8 mouse cellular contexts compared by ENCODE assay signal in the genomic region with DNA sequence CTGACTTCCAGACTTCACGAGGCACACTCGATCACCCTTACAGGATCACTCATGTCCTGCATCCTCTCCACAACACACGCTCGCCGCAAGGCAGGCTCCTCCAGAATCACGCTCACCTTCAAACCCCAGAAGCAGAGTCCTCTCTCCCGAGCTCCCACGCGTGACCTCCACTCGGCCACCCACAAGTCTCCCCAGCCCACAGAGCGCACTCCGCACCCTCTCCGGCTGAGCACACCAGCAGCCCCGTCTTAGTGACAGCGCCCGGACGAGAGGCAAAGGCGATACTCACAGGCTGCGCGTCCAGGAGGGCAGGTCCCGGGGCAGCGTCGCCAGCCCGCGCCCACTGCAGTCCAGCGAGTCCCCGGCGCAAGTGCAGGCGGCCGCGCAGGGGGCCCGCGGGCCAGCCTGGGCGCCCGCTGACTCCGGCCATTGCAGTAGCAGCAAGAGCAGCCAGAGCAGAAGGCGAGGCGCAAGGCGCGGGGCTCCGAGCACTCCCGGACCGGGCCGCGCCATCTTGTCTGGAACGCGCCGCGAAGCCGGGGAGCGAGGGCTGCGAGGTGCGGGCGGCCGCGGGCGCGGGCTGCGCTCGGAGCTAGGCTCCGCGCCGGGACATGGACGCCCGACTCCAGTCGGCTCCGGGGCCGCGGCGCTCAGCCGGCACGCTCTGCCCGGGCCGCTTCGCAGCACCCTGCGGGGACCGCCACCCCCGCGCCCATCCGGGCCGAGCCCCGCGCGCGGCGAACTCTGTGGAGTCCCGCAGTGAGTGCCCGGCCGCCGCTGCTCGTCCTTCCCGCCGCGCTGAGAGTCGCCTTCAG. TPM values are rescaled to one million over a fixed set of nuclear protein-coding genes. Genes with fewer than 3 reads are reported as not detected.
DNase-seq lines count a peak whose midpoint lies in the region; ATAC-seq and TF ChIP-seq lines count a peak whose summit lies in the region.

No protein-coding gene starts in this region.

- WGBS in heart, adult 2 months, result under 1% methylated on average over 89 of the region's 95 CpGs
- WGBS in forebrain, embryonic 13.5 days, result 1% methylated on average over 76 of the region's 95 CpGs
- under 1% methylated on average over 85 of the region's 95 CpGs for WGBS in hindbrain, embryonic 14.5 days
- under 1% methylated on average over 78 of the region's 95 CpGs for WGBS in limb, embryonic 14.5 days

- H3K9me3 ChIP-seq in forebrain, embryonic 13.5 days (replicated peaks), result no peaks in the 10 kb centered on the region
- H3K9me3 ChIP-seq in hindbrain, embryonic 14.5 days (ENCODE audit: control insufficient read depth, low read length), result no peaks in the 10 kb centered on the region
- no peaks in the 10 kb centered on the region for H3K9me3 ChIP-seq in limb, embryonic 14.5 days (ENCODE audit: control insufficient read depth, low read length)

- no peaks in the 10 kb centered on the region for H3K79me2 ChIP-seq in heart, adult 2 months (replicated peaks; ENCODE audit: control insufficient read depth, insufficient read depth, low read length)

- peak; percentile 57 for ATAC-seq in forebrain, embryonic 13.5 days
- ATAC-seq in hindbrain, embryonic 14.5 days (ENCODE audit: low FRiP score), result no peak; the same call in 1 of the 2 replicates
- peak; percentile 47 for ATAC-seq in limb, embryonic 14.5 days (ENCODE audit: low FRiP score, low read depth)

- TF ChIP-seq EP300 in heart, adult 2 months (IDR thresholded peaks at IDR 0.05; ENCODE audit: insufficient read depth, low read depth, low read length), result 0 out of 2 replicates have a peak, but pooled peaks have one; percentile 24

- peak in 1 of 2 experiments; percentile 68 for DNase-seq in heart, adult 2 months
- no peak for DNase-seq in heart, adult 8-10 months (ENCODE audit: low spot score)
- no peak for DNase-seq in hindbrain, embryonic 14.5 days (ENCODE audit: low spot score)
- no peak for DNase-seq in limb, embryonic 14.5 days (ENCODE audit: low spot score)
- DNase-seq in neural tube, embryonic 10.5 days (ENCODE audit: extremely low spot score, low spot score), result peak; percentile 74
- peak; percentile 54 for DNase-seq in thymus, postnatal 25 days

- intact Hi-C loops in heart, adult 2 months (cut with DNase I), result loop anchor here (2.0 to 5.0 kb wide), 2 partner anchors 52 to 79 kb away; no protein-coding TSS in a partner anchor

- peaks cover 3% of the 10 kb centered on the region; the same call in 1 of the 2 replicates for H3K36me3 ChIP-seq in heart, adult 2 months (ENCODE audit: control insufficient read depth, insufficient read depth, low read length)
- no peaks in the 10 kb centered on the region for H3K36me3 ChIP-seq in forebrain, embryonic 13.5 days (ENCODE audit: poor library complexity, severe bottlenecking)
- H3K36me3 ChIP-seq in hindbrain, embryonic 14.5 days (replicated peaks; ENCODE audit: control insufficient read depth, insufficient read depth), result no peaks in the 10 kb centered on the region
- H3K36me3 ChIP-seq in limb, embryonic 14.5 days (ENCODE audit: control insufficient read depth, insufficient read depth, low read length), result no peaks in the 10 kb centered on the region

- peak overlapping the region; percentile 96 for H3K4me2 ChIP-seq in forebrain, embryonic 13.5 days
- H3K4me2 ChIP-seq in hindbrain, embryonic 14.5 days (replicated peaks), result peak overlapping the region; percentile 96
- peak overlapping the region; percentile 78 for H3K4me2 ChIP-seq in limb, embryonic 14.5 days (replicated peaks; ENCODE audit: low read depth, low read length, severe bottlenecking)

- peaks cover 5% of the 10 kb centered on the region for H3K4me1 ChIP-seq in heart, adult 2 months (ENCODE audit: control insufficient read depth, insufficient read depth, low read length)
- no peaks in the 10 kb centered on the region for H3K4me1 ChIP-seq in bone marrow macrophage, adult 2 months (ENCODE audit: control insufficient read depth, insufficient read depth, low read length)
- peaks cover 61% of the 10 kb centered on the region for H3K4me1 ChIP-seq in forebrain, embryonic 13.5 days
- peaks cover 30% of the 10 kb centered on the region for H3K4me1 ChIP-seq in hindbrain, embryonic 14.5 days (replicated peaks; ENCODE audit: control insufficient read depth, insufficient read depth, low read length)
- peaks cover 49% of the 10 kb centered on the region for H3K4me1 ChIP-seq in limb, embryonic 14.5 days (ENCODE audit: control insufficient read depth, insufficient read depth, low read length)

- no peak for TF ChIP-seq POLR2A in heart, adult 2 months (IDR thresholded peaks at IDR 0.05; ENCODE audit: insufficient read depth, low read depth, low read length)
- no peak for TF ChIP-seq POLR2A in bone marrow macrophage, adult 2 months (IDR thresholded peaks at IDR 0.05; ENCODE audit: borderline replicate concordance, low read depth, low read length)
- no peak for TF ChIP-seq POLR2A in limb, embryonic 14.5 days (IDR thresholded peaks at IDR 0.05; ENCODE audit: borderline replicate concordance, extremely low read depth, insufficient read depth, insufficient read length)

- no peaks in the 10 kb centered on the region for H3K27me3 ChIP-seq in heart, adult 2 months (ENCODE audit: control insufficient read depth, insufficient read depth, low read length)
- H3K27me3 ChIP-seq in forebrain, embryonic 13.5 days, result 0 out of 2 replicates have a peak, but pooled peaks cover 3% of the 10 kb centered on the region
- peaks cover 4% of the 10 kb centered on the region; the same call in 1 of the 2 replicates for H3K27me3 ChIP-seq in hindbrain, embryonic 14.5 days (ENCODE audit: control insufficient read depth, insufficient read depth, low read length)
- H3K27me3 ChIP-seq in limb, embryonic 14.5 days (ENCODE audit: control insufficient read depth, insufficient read depth, low read length), result no peaks in the 10 kb centered on the region

- H3K27ac ChIP-seq in heart, adult 2 months, result peak overlapping the region; percentile 86
- no peak overlapping the region for H3K27ac ChIP-seq in bone marrow macrophage, adult 2 months (ENCODE audit: insufficient read depth, low read depth, low read length)
- H3K27ac ChIP-seq in forebrain, embryonic 13.5 days, result peak overlapping the region; percentile 87
- H3K27ac ChIP-seq in hindbrain, embryonic 14.5 days, result peak overlapping the region; percentile 89
- H3K27ac ChIP-seq in limb, embryonic 14.5 days (replicated peaks; ENCODE audit: low read depth, low read length), result peak overlapping the region; percentile 90

- peak overlapping the region; percentile 90 for H3K9ac ChIP-seq in heart, adult 2 months (ENCODE audit: low read depth, low read length)
- H3K9ac ChIP-seq in forebrain, embryonic 13.5 days, result peak overlapping the region; percentile 96
- peak overlapping the region; percentile 92 for H3K9ac ChIP-seq in hindbrain, embryonic 14.5 days
- H3K9ac ChIP-seq in limb, embryonic 14.5 days (ENCODE audit: low read depth, low read length, severe bottlenecking), result peak overlapping the region; percentile 90

- H3K4me3 ChIP-seq in heart, adult 2 months, result peak overlapping the region; percentile 86
- peak overlapping the region; percentile 69 for H3K4me3 ChIP-seq in bone marrow macrophage, adult 2 months (ENCODE audit: insufficient read depth, low read length)
- peak overlapping the region; percentile 97 for H3K4me3 ChIP-seq in forebrain, embryonic 13.5 days
- peak overlapping the region; percentile 94 for H3K4me3 ChIP-seq in hindbrain, embryonic 14.5 days (replicated peaks; ENCODE audit: low read length)
- H3K4me3 ChIP-seq in limb, embryonic 14.5 days (replicated peaks; ENCODE audit: low read length), result peak overlapping the region; percentile 89

- no peak for TF ChIP-seq CTCF in heart, adult 2 months (IDR thresholded peaks at IDR 0.05)
- no peak for TF ChIP-seq CTCF in bone marrow macrophage, adult 2 months (IDR thresholded peaks at IDR 0.05; ENCODE audit: low read depth, low read length)

RNA-seq across cellular contexts. Expression of a gene that starts 0.6 kb away (rescaled TPM):
- total RNA-seq in heart, adult 2 months (2021), result 10 to 100 TPM; 30.4 to 32.7 TPM
- polyA plus RNA-seq in heart, adult 2 months (2012; rRNA removed), result 23.3 and 35.5 TPM in 2 replicates
- total RNA-seq in heart, adult 8-10 months (2022), result 10 to 100 TPM; 27.0 to 36.3 (median 32.2) TPM
- polyA plus RNA-seq in bone marrow macrophage, adult 2 months (2012; ENCODE audit: insufficient read depth, insufficient read length, missing spikeins), result 0.32 and 0.44 TPM in 2 replicates
- polyA plus RNA-seq in forebrain, embryonic 13.5 days (2015; fragmentation: Nextera tagmentation; extraction: Ambion mirVana), result 6.4 and 7.6 TPM in 2 replicates
- 22.3 and 30.2 TPM in 2 replicates for polyA plus RNA-seq in hindbrain, embryonic 14.5 days (2014; fragmentation: Nextera tagmentation; extraction: Ambion mirVana)
- polyA plus RNA-seq in limb, embryonic 14.5 days (2012; rRNA removed), result 49.4 and 59.6 TPM in 2 replicates
- polyA plus RNA-seq in limb, embryonic 14.5 days (2014; fragmentation: Nextera tagmentation; extraction: Ambion mirVana), result 31.2 and 35.1 TPM in 2 replicates

Comparison
In these comparisons a context has a peak if more than half of its experiments do, and no peak if none do; other contexts are left out.
1. DNase-seq: peak in neural tube, embryonic 10.5 days (single experiment) and thymus, postnatal 25 days (single experiment); none in heart, adult 8-10 months (single experiment), hindbrain, embryonic 14.5 days (single experiment) and limb, embryonic 14.5 days (single experiment).
2. Peak in every context shown above with its lines, with median percentiles within 50 percentile points of each other: H3K4me3 ChIP-seq, H3K9ac ChIP-seq and H3K4me2 ChIP-seq.